Mouse (Mus musculus) bone marrow macrophage, adult 2 months (primary cell): ENCODE results near the gene Ndc1.

Experiments used
- CTCF ChIP-seq: IDR thresholded peaks from 2 replicates; pipeline ENCODE4 v1.5.1; 2012; ENCODE audit warnings: low read depth, mild to moderate bottlenecking, low read length, moderate library complexity
- POLR2A ChIP-seq: IDR thresholded peaks from 2 replicates; pipeline ENCODE4 v1.6.1; 2012; ENCODE audit warnings: mild to moderate bottlenecking, low read depth, low read length, borderline replicate concordance

DNA sequence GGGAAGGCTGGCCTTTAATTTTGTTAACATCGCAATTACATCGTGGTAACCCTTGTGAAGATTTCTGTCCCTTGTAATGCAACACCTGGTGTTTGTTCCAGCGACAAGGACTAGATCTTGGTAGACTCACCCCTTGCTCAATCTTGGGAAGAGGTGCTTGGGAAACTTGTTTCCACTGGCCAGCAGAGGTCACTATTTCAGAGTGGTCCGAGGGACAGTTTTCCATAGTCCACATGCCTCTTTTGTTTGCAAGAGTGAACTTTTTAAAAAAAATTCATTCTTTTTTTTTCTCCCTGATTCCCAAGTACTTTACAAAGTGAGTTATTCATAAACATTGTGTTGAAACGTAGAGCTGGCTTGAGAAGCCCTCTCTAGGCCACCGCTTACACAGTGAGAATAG, 54.6 kb downstream of the Ndc1 start:
- TF ChIP-seq POLR2A: no peak
- TF ChIP-seq CTCF: no peak
